Mouse (Mus musculus) midbrain, embryonic 15.5 days (tissue): ENCODE data around the gene Cdca7. TPM values are rescaled to one million over a fixed set of nuclear protein-coding genes. Genes with fewer than 3 reads are reported as not detected.

Experiments used
- ATAC-seq: fragments of 200-750 bp; cut with Nextera tagmentation; replicated peaks from 2 replicates; pipeline ENCODE4 v1.8.0; 2017; ENCODE audit warnings: moderate TSS enrichment
- H3K27ac ChIP-seq: fragments of 300-500 bp; sonication (generic); 2 replicates; pipeline ENCODE4 v1.5.1; 2015; ENCODE audit warnings: mild to moderate bottlenecking, inconsistent platforms
- H3K27me3 ChIP-seq: fragments of 300-500 bp; sonication (generic); replicated peaks from 2 replicates; pipeline ENCODE4 v1.6.1; 2015; ENCODE audit warnings: inconsistent platforms
- H3K36me3 ChIP-seq: fragments of 300-500 bp; sonication (generic); replicated peaks from 2 replicates; pipeline ENCODE4 v1.6.1; 2015; ENCODE audit warnings: inconsistent platforms
- H3K4me1 ChIP-seq: fragments of 300-500 bp; sonication (generic); 2 replicates; pipeline ENCODE4 v1.6.1; 2015; ENCODE audit warnings: inconsistent platforms
- H3K4me2 ChIP-seq: fragments of 300-500 bp; sonication (generic); 2 replicates; pipeline ENCODE4 v1.6.1; 2015; ENCODE audit warnings: inconsistent platforms, mild to moderate bottlenecking, moderate library complexity
- H3K4me3 ChIP-seq: fragments of 300-500 bp; sonication (generic); 2 replicates; pipeline ENCODE4 v1.5.1; 2015; ENCODE audit warnings: mild to moderate bottlenecking, inconsistent platforms
- H3K9ac ChIP-seq: fragments of 300-500 bp; sonication (generic); 2 replicates; pipeline ENCODE4 v1.6.1; 2015; ENCODE audit warnings: mild to moderate bottlenecking, inconsistent platforms
- H3K9me3 ChIP-seq: fragments of 300-500 bp; sonication (generic); 2 replicates; pipeline ENCODE4 v1.6.1; 2016; ENCODE audit warnings: inconsistent platforms
- WGBS: fragments of 180-500 bp; shearing (Covaris S2); methylation state at CpG from one replicate; pipeline ENCODE4 v1.1.7; 2015; ENCODE audit warnings: mixed read lengths; 5-methylcytosine and 5-hydroxymethylcytosine counted together
- polyA plus RNA-seq: library from polyadenylated mRNA; unstranded; fragments of >200 nt; fragmentation: Nextera tagmentation; extraction: Ambion mirVana; gene quantifications from 2 replicates; pipeline ENCODE4 v1.2.1, GENCODE M21; 2015

Cdca7 gene
- polyA plus RNA-seq, 1 experiment from 2014 or later = 21.5 TPM

DNA sequence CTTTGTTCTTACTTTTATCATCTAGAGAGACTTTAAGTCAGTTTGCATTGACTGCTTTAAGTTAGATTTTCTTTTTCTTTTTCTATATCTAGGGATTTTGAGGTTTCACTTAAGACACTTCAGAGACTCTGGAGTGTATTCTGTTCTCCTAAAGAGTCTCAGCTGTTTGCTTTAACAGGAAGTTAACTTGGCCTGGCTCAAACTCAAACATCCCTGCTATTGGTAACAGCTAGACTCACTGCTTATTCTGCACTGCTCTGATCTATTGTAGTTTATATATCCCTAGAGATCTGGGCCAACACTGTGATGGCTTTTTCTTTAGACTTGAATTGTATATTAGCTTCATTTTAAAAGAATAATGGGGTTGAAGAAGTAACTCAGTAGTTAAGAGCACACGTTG, 8.4 kb upstream of the Cdca7 start:
- WGBS = 92% methylated on average over 1 of the region's 1 CpGs
- no peak overlapping the region for H3K4me2 ChIP-seq
- no peaks in the 10 kb centered on the region for H3K9me3 ChIP-seq
- no peaks in the 10 kb centered on the region; the same call in 1 of the 2 replicates for H3K27me3 ChIP-seq
- ATAC-seq = no peak
- no peak overlapping the region for H3K9ac ChIP-seq
- no peaks in the 10 kb centered on the region for H3K36me3 ChIP-seq
- no peaks in the 10 kb centered on the region for H3K4me1 ChIP-seq
- H3K27ac ChIP-seq = no peak overlapping the region
- H3K4me3 ChIP-seq = no peak overlapping the region

DNA sequence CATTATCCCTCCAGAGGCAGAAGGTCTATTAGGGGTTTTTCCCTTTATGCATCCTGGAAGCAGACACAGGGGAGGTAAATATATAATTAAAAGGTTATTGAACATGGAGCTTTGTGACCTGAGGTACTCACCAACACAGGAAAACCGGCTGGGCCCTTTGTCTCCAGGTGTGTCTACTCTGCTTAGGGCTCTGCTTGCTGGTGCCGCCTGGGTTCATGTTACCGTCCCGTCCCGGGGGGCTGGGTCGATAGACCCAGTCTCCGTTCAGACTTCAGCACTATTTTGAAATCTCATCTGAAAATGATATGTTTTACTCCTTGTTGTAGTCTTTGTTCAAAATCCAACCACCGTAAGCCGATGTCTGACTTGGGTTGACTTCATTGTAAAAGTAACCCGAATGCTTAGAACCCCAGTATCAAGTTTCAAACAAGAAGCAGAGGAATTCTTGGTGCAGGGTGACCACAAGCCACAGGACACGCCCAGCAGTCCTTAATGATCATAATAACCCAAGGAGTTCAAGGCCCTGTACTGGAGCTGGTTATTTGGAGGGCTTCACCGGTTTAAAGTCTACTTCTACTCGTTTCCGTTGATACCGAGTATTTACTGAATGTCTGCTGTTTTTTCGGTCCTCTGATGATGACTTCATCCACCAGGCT, 4.4 kb upstream of the Cdca7 start:
- ATAC-seq = no peak
- no peak overlapping the region for H3K9ac ChIP-seq
- H3K4me2 ChIP-seq = no peak overlapping the region
- H3K9me3 ChIP-seq = no peaks in the 10 kb centered on the region
- peaks cover 18% of the 10 kb centered on the region; the same call in 1 of the 2 replicates for H3K27me3 ChIP-seq
- H3K4me3 ChIP-seq = no peak overlapping the region
- H3K36me3 ChIP-seq = no peaks in the 10 kb centered on the region
- no peak overlapping the region for H3K27ac ChIP-seq
- H3K4me1 ChIP-seq = peaks cover 7% of the 10 kb centered on the region
- WGBS = 77% methylated on average over 16 of the region's 16 CpGs

DNA sequence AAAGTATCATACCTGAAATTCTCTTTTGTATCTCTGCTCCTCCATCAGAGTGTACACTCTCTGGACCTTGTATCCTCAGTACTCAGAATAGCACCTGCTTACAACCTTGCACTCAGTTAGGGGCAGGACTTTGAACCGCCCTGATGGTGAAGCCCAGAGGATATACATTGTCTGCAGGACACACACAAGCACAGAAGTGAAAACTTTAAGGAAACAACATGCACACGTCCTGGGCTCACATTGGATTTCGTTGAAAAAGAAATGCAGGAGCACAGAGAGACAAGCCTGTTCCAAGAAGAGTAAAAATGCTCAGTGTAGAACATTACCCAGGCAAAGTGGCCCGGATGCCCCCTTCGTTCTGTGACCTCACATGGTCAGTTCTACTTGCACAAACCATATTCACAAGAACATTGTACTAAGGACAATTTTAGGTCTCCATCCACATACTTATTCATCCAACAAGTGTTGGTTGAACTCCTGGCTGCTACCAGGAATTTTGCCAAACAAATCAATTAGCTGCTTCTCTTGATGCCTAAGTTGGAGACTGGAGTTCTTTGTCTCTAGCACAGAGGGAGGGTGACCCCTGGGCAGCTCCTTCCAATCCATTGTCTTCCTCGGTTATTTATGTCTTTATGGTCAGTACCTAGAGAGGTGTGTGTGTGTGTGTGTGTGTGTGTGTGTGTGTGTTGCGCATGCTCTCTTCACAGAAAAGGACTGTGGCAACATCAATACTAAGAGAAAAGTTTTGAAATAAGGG, 1.2 kb upstream of the Cdca7 start:
- peaks cover 29% of the 10 kb centered on the region for H3K4me1 ChIP-seq
- H3K36me3 ChIP-seq = no peaks in the 10 kb centered on the region
- no peak for ATAC-seq
- WGBS = 22% methylated on average over 7 of the region's 7 CpGs
- no peak overlapping the region for H3K27ac ChIP-seq
- no peak overlapping the region for H3K4me2 ChIP-seq
- peaks cover 18% of the 10 kb centered on the region; the same call in 1 of the 2 replicates for H3K27me3 ChIP-seq
- H3K9me3 ChIP-seq = no peaks in the 10 kb centered on the region
- no peak overlapping the region for H3K4me3 ChIP-seq
- H3K9ac ChIP-seq = no peak overlapping the region

DNA sequence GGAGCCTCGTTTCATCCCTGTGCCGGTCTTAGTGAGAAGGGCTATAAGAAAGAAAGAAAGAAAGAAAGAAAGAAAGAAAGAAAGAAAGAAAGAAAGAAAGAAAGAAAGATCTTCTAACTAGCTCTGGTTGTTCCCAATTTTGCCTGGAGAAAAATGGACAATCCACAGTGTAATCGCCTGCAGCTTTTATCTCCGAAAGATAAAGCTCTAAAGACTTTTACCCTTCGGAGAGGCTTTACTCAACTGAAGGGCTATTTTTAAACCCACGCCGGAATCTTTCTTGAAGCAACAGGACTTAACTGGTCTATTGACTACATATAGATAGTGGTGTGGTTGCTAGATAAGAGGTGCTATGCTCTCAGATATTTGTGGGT, 549 bp upstream of the Cdca7 start:
- Histone ChIP-seq H3K4me2 (peak overlapping the region; percentile 98), H3K36me3 (no peaks in the 10 kb centered on the region), H3K9me3 (no peaks in the 10 kb centered on the region), H3K27ac (0 out of 2 replicates have a peak overlapping the region, but pooled peaks have one; percentile 35), H3K27me3 (peaks cover 18% of the 10 kb centered on the region; the same call in 1 of the 2 replicates), H3K9ac (peak overlapping the region; percentile 42; the same call in 1 of the 2 replicates), H3K4me3 (peak overlapping the region; percentile 57), H3K4me1 (peaks cover 29% of the 10 kb centered on the region)
- no peak for ATAC-seq
- WGBS = under 1% methylated on average over 7 of the region's 7 CpGs

DNA sequence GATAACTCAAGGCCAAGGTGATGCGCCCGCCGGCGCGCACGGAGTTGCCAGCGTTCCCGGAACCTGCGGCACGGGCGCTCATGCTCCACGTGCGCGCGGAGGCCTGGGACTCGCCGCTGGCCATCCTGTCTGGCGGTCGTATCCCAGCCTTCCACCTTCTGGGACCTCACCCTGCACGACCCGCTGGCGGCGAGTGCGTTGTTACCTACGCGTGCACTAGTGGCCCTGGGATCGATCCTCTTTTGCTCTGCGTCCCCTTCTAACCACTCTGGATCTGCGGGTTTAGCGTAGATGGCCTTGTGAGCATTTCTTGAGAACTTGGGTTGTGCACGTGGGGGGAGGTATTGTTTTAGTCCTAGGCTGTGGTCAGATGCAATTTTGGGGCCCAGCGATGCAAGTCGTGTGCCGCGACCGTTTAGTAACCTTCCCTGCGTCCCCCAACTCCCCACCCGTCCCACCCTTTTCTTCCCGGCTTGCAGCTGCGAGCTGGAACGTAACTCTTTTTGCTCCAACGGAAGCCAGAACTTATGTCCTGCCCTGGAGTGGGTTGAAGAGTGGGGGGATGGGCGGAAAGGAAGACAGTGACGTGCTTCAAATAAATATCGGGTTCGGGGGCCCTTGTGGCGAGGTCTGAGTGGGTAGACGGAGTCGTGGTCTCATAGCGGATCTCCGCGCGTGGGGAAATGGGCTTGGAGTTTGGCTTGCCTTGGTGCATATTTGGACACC, 690 bp downstream of the Cdca7 start:
- H3K4me2 ChIP-seq = peak overlapping the region; percentile 98
- H3K27me3 ChIP-seq = peaks cover 18% of the 10 kb centered on the region; the same call in 1 of the 2 replicates
- no peaks in the 10 kb centered on the region for H3K9me3 ChIP-seq
- WGBS = under 1% methylated on average over 53 of the region's 53 CpGs
- H3K9ac ChIP-seq = peak overlapping the region; percentile 42
- ATAC-seq = peak; percentile 62
- peak overlapping the region; percentile 35 for H3K27ac ChIP-seq
- H3K4me1 ChIP-seq = peaks cover 29% of the 10 kb centered on the region
- peak overlapping the region; percentile 57 for H3K4me3 ChIP-seq
- H3K36me3 ChIP-seq = no peaks in the 10 kb centered on the region

DNA sequence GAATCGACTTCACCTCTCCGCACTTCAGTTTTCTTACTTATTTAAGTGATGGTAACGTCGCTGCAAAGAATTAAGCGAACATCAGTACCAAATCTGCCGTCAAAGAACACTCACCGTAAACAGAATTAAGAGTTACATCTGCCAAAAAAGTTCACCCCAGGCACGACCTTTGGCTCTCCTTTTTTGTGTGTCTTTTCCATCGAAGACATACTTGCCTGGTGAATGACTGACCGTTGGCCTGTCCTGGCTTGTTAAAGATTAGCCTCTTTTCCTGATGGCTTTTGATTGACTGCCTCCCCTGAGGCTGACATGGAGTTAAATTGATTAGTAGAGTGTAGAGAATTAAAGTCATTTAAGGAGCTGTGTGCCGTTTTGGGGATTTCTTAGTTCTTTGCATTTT, 1.3 kb downstream of the Cdca7 start:
- H3K9ac ChIP-seq = peak overlapping the region; percentile 42; the same call in 1 of the 2 replicates
- 7% methylated on average over 11 of the region's 11 CpGs for WGBS
- H3K36me3 ChIP-seq = no peaks in the 10 kb centered on the region
- H3K27me3 ChIP-seq = peaks cover 18% of the 10 kb centered on the region; the same call in 1 of the 2 replicates
- peaks cover 29% of the 10 kb centered on the region for H3K4me1 ChIP-seq
- peak overlapping the region; percentile 57 for H3K4me3 ChIP-seq
- no peaks in the 10 kb centered on the region for H3K9me3 ChIP-seq
- no peak for ATAC-seq
- peak overlapping the region; percentile 98 for H3K4me2 ChIP-seq
- H3K27ac ChIP-seq = no peak overlapping the region

DNA sequence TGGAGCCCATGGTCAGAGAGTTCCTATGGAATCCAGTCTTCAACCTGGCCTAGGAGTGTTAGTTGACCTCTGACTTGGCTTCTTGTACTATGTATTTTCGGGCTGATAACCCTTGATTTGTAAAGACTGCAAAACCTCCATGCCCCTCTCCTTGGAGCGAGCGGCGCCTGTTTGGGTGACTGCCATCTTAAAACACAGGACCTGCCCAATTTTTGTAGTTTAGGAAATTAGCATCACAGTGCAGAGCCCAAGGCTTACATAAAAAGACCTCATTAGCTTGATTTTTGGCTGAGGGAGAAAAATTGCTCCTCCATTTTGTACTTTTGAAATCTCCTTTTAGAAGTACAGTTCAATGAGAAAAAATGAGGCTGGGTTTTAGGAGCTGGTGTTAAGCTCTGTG, 2.2 kb downstream of the Cdca7 start:
- Histone ChIP-seq H3K36me3 (no peaks in the 10 kb centered on the region), H3K9ac (no peak overlapping the region), H3K27me3 (peaks cover 18% of the 10 kb centered on the region; the same call in 1 of the 2 replicates), H3K4me3 (no peak overlapping the region), H3K9me3 (no peaks in the 10 kb centered on the region), H3K4me1 (peaks cover 29% of the 10 kb centered on the region), H3K27ac (no peak overlapping the region), H3K4me2 (peak overlapping the region; percentile 98; the same call in 1 of the 2 replicates)
- 65% methylated on average over 4 of the region's 4 CpGs for WGBS
- no peak for ATAC-seq

DNA sequence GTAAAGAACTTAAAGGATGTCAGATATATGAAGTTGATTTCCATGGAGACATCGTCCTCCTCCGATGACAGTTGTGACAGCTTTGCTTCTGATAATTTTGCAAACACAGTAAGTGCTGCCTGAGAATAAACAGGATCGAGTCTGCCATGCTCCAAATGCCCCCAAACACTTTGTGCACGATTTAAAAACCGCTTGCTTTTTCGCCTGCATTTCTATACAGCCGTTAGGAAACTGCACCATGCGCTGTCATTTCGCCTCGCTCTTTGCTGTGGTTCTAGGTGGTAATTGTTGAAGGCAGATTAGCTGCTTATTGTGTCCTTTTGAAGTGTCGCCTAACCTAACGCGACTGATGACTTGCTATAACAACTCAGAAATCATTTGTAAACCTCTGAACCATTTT, 3.0 kb downstream of the Cdca7 start:
- Histone ChIP-seq H3K9ac (no peak overlapping the region), H3K27ac (no peak overlapping the region), H3K4me3 (no peak overlapping the region), H3K9me3 (no peaks in the 10 kb centered on the region), H3K27me3 (peaks cover 11% of the 10 kb centered on the region; the same call in 1 of the 2 replicates), H3K4me1 (peaks cover 29% of the 10 kb centered on the region), H3K4me2 (no peak overlapping the region), H3K36me3 (no peaks in the 10 kb centered on the region)
- WGBS = 42% methylated on average over 13 of the region's 13 CpGs
- no peak for ATAC-seq

DNA sequence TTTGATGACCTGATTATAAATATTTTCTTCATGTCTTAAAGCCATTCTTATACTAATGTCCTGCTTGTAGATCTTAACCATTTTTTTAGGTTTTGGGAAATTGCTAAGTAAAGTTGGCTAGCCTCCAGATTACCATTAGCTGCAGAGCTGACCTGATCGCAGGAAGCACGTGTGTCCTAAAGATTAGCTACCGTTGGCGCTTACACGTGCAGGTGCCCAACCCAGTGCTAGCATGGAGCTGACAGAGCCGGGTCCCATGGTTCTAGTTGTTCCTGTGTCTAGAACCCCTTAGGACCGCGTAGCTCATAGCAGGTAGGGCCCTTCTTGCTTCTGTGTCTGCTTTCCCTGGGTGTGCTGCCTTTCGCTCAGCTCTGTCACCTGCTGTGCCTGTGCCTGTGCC, 3.9 kb downstream of the Cdca7 start:
- ATAC-seq = no peak
- no peak overlapping the region for H3K4me3 ChIP-seq
- no peaks in the 10 kb centered on the region for H3K36me3 ChIP-seq
- H3K9me3 ChIP-seq = no peaks in the 10 kb centered on the region
- 0 out of 2 replicates have a peak, but pooled peaks cover 2% of the 10 kb centered on the region for H3K27me3 ChIP-seq
- no peak overlapping the region for H3K9ac ChIP-seq
- H3K4me1 ChIP-seq = peaks cover 29% of the 10 kb centered on the region
- no peak overlapping the region for H3K27ac ChIP-seq
- WGBS = 89% methylated on average over 9 of the region's 9 CpGs
- no peak overlapping the region for H3K4me2 ChIP-seq

DNA sequence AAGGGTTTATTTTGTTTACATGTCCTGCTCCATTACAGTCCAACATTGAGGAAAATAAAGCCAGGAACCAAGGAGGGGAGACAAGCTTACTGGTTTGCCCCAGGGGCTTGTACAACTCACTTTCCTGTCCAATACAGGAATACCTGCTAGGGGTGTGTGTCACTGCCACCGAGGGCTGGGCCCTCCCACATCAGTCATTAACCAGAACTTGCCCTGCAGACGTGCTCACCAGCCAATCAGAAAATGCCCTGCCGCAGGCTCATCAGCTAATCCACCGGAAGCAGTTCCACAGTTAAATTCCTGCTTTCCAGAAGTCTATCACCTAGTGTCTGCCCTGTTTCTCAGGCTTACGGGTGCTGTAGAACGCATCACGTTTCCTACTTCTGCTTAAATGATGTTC, 15.7 kb downstream of the Cdca7 start:
- Histone ChIP-seq H3K9ac (no peak overlapping the region), H3K36me3 (no peaks in the 10 kb centered on the region), H3K27ac (no peak overlapping the region), H3K9me3 (no peaks in the 10 kb centered on the region), H3K27me3 (no peaks in the 10 kb centered on the region), H3K4me1 (no peaks in the 10 kb centered on the region), H3K4me2 (no peak overlapping the region), H3K4me3 (no peak overlapping the region)
- no peak for ATAC-seq
- 56% methylated on average over 7 of the region's 7 CpGs for WGBS

DNA sequence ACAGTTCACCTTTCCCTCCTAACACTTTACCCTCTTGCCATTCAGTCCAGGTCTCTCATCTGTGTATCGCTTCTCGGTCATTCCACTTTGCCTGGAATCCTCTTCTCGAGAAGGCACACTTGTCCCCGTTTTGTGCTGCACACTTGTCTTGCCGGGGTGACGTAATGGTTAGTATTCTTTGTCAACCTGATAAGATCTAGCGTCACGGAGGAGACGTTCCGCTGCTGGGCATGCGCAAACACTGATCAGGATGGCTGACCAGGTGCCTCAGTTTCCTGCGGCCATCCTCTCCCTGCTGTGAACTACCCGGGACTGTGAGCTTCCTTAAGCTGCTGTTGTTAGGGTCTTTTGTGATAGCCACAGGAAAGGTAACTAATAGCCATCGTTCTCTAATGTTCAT, 17.1 kb downstream of the Cdca7 start:
- Histone ChIP-seq H3K4me2 (peak overlapping the region; percentile 11; the same call in 1 of the 2 replicates), H3K27me3 (no peaks in the 10 kb centered on the region; the same call in 1 of the 2 replicates), H3K27ac (no peak overlapping the region), H3K9ac (no peak overlapping the region), H3K4me1 (no peaks in the 10 kb centered on the region), H3K9me3 (no peaks in the 10 kb centered on the region), H3K36me3 (no peaks in the 10 kb centered on the region), H3K4me3 (no peak overlapping the region)
- WGBS = 47% methylated on average over 14 of the region's 14 CpGs
- no peak for ATAC-seq
